Mouse (Mus musculus) gastrocnemius, postnatal 4 days (tissue): Measurements from ENCODE around the gene 4930480E11Rik. TPM values are rescaled to one million over a fixed set of nuclear protein-coding genes. Genes with fewer than 3 reads are reported as not detected.
"Not testable (repeated sequence)": the region's sequence is repeated elsewhere in the genome, so short reads cannot be mapped to it uniquely, and the experiment has no call there.

ENCODE experiments used
- DNase-seq, 2 experiments: peaks; one replicate each; pipeline ENCODE4 v3.0.0; 2021 to 2022; ENCODE audit warnings: low spot score in 2 of 2, mixed read lengths in 2 of 2
- long read RNA-seq, 2 experiments: library from polyadenylated mRNA; stranded (forward); transcript quantifications; one replicate each; pipeline ENCODE4 v2.0.0; 2021
- total RNA-seq, 2 experiments: library from RNA; stranded (reverse); gene quantifications; 2 replicates each; pipeline ENCODE4 v1.2.3; 2021

Gene 4930480E11Rik
- total RNA-seq, result not detected
- long read RNA-seq, experiment 1, result 0 reads
- long read RNA-seq, experiment 2, result 0 reads

- DNase-seq, result no peak
Measured at GRCm38 (mm10) chrX:78369343-78369742, at the start of gene 4930480E11Rik. TSS of gene 4930480E11Rik (plus strand) at chrX:78369643.

- DNase-seq, result not testable (repeated sequence)
Measured at GRCm38 (mm10) chrX:78403346-78403745, 33.9 kb downstream of the 4930480E11Rik start.

Other genes with a start within 250 kb of the 4930480E11Rik start
- gene Gm5938, start 244.2 kb upstream of the 4930480E11Rik start, total RNA-seq, result not detected
- not detected for gene Obp1b, start 182.9 kb upstream of the 4930480E11Rik start, total RNA-seq
- not detected for gene Gm14743, start 123.7 kb upstream of the 4930480E11Rik start, total RNA-seq
- gene Prrg1, start 214.3 kb downstream of the 4930480E11Rik start, total RNA-seq, result 10 to 100 TPM; 16.3 to 20.3 TPM